Mouse (Mus musculus) hindbrain, embryonic 14.5 days (tissue): ENCODE measurements around the gene Cnpy1. TPM values are rescaled to one million over a fixed set of nuclear protein-coding genes. Genes with fewer than 3 reads are reported as not detected.

Experiments used
- ATAC-seq: fragments of 200-750 bp; cut with Nextera tagmentation; 2 replicates; pipeline ENCODE4 v1.8.0; 2017; ENCODE audit warnings: moderate number of reproducible peaks, mild to moderate bottlenecking, moderate TSS enrichment, moderate library complexity; ENCODE audit not compliant: low FRiP score
- DNase-seq: peaks from one replicate; pipeline ENCODE4 v3.0.0-alpha.2; 2015; ENCODE audit warnings: low spot score
- H3K27ac ChIP-seq: fragments of 300-500 bp; sonication (generic); 2 replicates; pipeline ENCODE4 v1.5.1; 2014; ENCODE audit warnings: mild to moderate bottlenecking, moderate library complexity
- H3K27me3 ChIP-seq: fragments of 300-500 bp; sonication (generic); 2 replicates; pipeline ENCODE4 v1.6.1; 2014; ENCODE audit warnings: mild to moderate bottlenecking, low read length, mixed read lengths; ENCODE audit not compliant: control insufficient read depth, insufficient read depth
- H3K36me3 ChIP-seq: fragments of 300-500 bp; sonication (generic); replicated peaks from 2 replicates; pipeline ENCODE4 v1.6.1; 2014; ENCODE audit not compliant: control insufficient read depth, insufficient read depth
- H3K4me1 ChIP-seq: fragments of 300-500 bp; sonication (generic); replicated peaks from 2 replicates; pipeline ENCODE4 v1.6.1; 2014; ENCODE audit warnings: antibody characterized with exemption, low read length, mixed read lengths; ENCODE audit not compliant: control insufficient read depth, insufficient read depth
- H3K4me2 ChIP-seq: fragments of 300-500 bp; sonication (generic); replicated peaks from 2 replicates; pipeline ENCODE4 v1.6.1; 2014; ENCODE audit warnings: mild to moderate bottlenecking, moderate library complexity
- H3K4me3 ChIP-seq: fragments of 300-500 bp; sonication (generic); replicated peaks from 2 replicates; pipeline ENCODE4 v1.5.1; 2014; ENCODE audit warnings: mild to moderate bottlenecking, low read length
- H3K9ac ChIP-seq: fragments of 300-500 bp; sonication (generic); 2 replicates; pipeline ENCODE4 v1.6.1; 2014
- H3K9me3 ChIP-seq: fragments of 300-500 bp; sonication (generic); 2 replicates; pipeline ENCODE4 v1.6.1; 2016; ENCODE audit warnings: low read length; ENCODE audit not compliant: control insufficient read depth
- WGBS: fragments of 180-500 bp; shearing (Covaris S2); extraction: QIAGEN DNeasy Blood & Tissue Kit; methylation state at CpG from one replicate; pipeline ENCODE4 v1.1.7; 2014; 5-methylcytosine and 5-hydroxymethylcytosine counted together
- polyA plus RNA-seq: library from polyadenylated mRNA; unstranded; fragments of >200 nt; fragmentation: Nextera tagmentation; extraction: Ambion mirVana; gene quantifications from 2 replicates; pipeline ENCODE4 v1.2.1, GENCODE M21; 2014

The Cnpy1 gene
- polyA plus RNA-seq, 1 experiment from 2014 or later, result 2.3 TPM

DNA sequence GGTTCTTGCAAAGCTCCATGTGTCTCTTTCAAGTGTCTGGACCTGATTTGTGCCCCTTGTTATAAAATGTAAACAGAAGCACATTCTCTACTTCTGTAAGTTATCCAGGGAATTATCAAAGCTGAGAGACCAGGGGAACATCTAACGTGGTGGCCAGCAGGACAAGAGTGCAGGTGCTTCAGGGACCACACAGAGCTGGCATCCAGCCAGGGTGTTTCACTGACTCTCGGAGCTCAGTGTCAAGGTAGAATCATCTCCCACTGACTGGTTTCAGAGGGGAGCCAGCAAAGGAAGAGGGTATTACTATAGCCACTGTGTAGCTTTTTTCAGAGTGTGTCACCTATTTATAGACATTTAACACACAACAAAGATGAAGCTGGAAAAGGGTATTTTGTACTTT lies 22.0 kb upstream of the Cnpy1 start:
- H3K9me3 ChIP-seq, result no peaks in the 10 kb centered on the region
- H3K27me3 ChIP-seq, result no peaks in the 10 kb centered on the region
- H3K9ac ChIP-seq, result no peak overlapping the region
- H3K4me3 ChIP-seq, result no peak overlapping the region
- DNase-seq, result no peak
- H3K4me2 ChIP-seq, result no peak overlapping the region
- H3K4me1 ChIP-seq, result no peaks in the 10 kb centered on the region
- ATAC-seq, result no peak
- WGBS, result 45% methylated on average over 2 of the region's 2 CpGs
- no peaks in the 10 kb centered on the region for H3K36me3 ChIP-seq
- H3K27ac ChIP-seq, result no peak overlapping the region

DNA sequence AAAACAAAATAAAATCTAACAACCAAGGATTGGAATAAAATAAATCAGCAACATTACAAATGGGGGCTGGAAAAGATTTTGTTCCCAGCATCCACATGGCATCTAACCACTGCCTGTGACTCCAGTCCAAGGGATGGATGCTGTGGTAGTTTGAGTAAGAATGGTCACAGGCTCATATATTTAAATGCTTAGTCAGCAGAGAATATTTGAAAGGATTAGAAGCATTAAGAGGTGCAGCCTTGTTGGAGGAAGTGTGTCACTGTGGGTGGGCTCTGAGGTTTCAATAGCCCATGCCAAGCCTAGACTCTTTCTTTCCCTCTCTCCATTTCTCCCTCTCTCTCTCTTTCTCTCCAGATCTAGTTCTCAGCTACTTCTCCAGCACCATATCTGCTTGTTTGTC lies 20.0 kb upstream of the Cnpy1 start:
- H3K4me2 ChIP-seq, result no peak overlapping the region
- no peaks in the 10 kb centered on the region for H3K9me3 ChIP-seq
- DNase-seq (no peak), ATAC-seq (no peak)
- H3K4me1 ChIP-seq, result no peaks in the 10 kb centered on the region
- H3K9ac ChIP-seq, result no peak overlapping the region
- H3K27ac ChIP-seq, result no peak overlapping the region
- no peaks in the 10 kb centered on the region for H3K27me3 ChIP-seq
- no peak overlapping the region for H3K4me3 ChIP-seq
- no peaks in the 10 kb centered on the region for H3K36me3 ChIP-seq

DNA sequence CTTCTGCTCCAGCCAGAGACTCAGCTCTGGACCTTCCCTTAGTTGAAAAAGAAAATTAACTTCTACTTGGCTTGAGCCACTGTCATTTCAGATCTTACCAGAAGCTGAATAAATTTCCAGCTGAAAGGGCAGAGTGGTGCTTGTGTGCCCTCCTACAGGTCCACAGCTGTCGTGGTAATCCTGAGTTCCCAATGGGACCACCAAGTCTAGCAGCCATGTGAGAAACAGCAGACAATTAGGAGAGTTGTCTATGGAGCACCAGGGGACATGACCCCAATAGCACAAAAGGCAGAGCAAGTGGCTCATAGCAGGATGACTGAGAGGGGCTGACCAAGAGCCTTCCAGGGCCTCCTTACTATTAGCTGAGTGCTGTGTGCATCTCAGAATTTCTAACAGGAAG lies 18.2 kb upstream of the Cnpy1 start:
- no peaks in the 10 kb centered on the region for H3K9me3 ChIP-seq
- 22% methylated on average over 1 of the region's 1 CpGs for WGBS

DNA sequence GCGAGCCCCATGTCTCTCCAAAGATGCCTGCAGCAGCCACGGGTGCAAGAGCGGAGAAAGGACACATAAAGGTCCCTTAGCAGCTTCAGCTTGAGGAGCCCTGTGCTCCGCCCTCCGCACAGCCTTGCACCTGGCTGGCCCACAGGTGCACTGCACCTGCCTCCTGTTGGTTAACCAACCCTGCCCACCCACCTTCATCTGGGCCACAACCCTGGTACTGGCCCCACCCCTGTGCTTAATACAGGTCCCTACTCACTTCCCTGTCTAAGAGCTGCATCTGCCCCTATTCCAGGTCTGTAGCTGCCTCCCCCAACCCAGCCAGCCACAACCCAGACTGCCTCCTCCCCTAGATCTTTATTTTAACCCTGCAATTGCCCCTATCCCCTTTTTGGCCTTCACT lies 16.5 kb upstream of the Cnpy1 start:
- DNase-seq (no peak), ATAC-seq (no peak)
- H3K4me3 ChIP-seq, result no peak overlapping the region

More for the DNA sequence above, 18.2 kb upstream of the Cnpy1 start:
- DNase-seq, result no peak
- Histone ChIP-seq H3K4me1 (no peaks in the 10 kb centered on the region), H3K27ac (no peak overlapping the region), H3K9ac (no peak overlapping the region), H3K4me2 (no peak overlapping the region), H3K4me3 (no peak overlapping the region), H3K36me3 (no peaks in the 10 kb centered on the region), H3K27me3 (no peaks in the 10 kb centered on the region)
- no peak for ATAC-seq

DNA sequence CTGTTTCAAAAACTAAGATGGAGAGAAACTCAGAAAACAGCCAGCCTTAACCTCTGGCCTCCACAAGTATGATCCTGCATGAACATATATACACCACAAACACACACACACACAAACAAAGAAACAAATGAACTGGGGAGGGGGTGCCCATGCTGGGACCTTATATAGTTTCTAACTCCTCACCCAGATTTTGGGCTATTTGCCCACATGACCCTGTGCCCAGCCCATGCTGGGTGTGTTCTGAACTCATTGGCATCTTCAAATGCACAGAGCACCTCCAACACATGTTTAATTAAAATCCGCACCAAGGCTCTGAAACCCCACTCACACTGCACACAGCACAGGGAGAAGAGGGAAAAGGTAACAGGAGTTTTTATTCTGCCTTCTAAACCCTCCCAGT lies 14.3 kb upstream of the Cnpy1 start:
- Histone ChIP-seq H3K4me1 (no peaks in the 10 kb centered on the region), H3K27me3 (no peaks in the 10 kb centered on the region), H3K9ac (no peak overlapping the region), H3K9me3 (no peaks in the 10 kb centered on the region), H3K4me3 (no peak overlapping the region), H3K36me3 (no peaks in the 10 kb centered on the region), H3K4me2 (no peak overlapping the region), H3K27ac (no peak overlapping the region)
- no peak for ATAC-seq
- DNase-seq, result no peak
- 90% methylated on average over 1 of the region's 1 CpGs for WGBS

More for the DNA sequence above, 16.5 kb upstream of the Cnpy1 start:
- Histone ChIP-seq H3K27ac (no peak overlapping the region), H3K36me3 (no peaks in the 10 kb centered on the region), H3K4me1 (no peaks in the 10 kb centered on the region), H3K9ac (no peak overlapping the region), H3K4me2 (no peak overlapping the region), H3K9me3 (no peaks in the 10 kb centered on the region), H3K27me3 (no peaks in the 10 kb centered on the region)
- 87% methylated on average over 5 of the region's 5 CpGs for WGBS

DNA sequence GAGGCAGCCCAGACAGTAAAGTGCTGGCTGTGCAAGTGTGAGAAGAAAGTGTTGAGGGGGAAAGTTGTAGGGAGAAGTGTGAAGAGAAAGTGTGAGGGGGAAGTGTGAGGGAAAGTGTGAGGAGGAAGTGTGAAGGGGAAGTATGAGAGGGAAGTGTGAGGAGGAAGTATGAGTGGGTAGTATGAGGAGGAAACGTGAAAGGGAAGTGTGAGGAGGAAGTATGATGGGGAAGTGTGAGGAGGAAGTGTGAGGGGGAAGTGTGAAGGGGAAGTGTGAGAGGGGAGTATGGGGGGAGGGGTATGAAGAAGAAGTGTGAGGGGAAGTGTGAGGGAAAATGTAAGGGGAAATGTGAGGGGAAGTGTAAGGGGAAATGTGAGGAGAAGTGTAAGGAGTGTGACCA lies 13.8 kb upstream of the Cnpy1 start:
- 53% methylated on average over 1 of the region's 1 CpGs for WGBS
- no peak for DNase-seq
- H3K27me3 ChIP-seq, result no peaks in the 10 kb centered on the region
- no peak for ATAC-seq
- no peaks in the 10 kb centered on the region for H3K4me1 ChIP-seq
- no peak overlapping the region for H3K27ac ChIP-seq
- H3K9ac ChIP-seq, result no peak overlapping the region
- H3K4me3 ChIP-seq, result no peak overlapping the region
- H3K36me3 ChIP-seq, result no peaks in the 10 kb centered on the region
- no peaks in the 10 kb centered on the region for H3K9me3 ChIP-seq
- no peak overlapping the region for H3K4me2 ChIP-seq

DNA sequence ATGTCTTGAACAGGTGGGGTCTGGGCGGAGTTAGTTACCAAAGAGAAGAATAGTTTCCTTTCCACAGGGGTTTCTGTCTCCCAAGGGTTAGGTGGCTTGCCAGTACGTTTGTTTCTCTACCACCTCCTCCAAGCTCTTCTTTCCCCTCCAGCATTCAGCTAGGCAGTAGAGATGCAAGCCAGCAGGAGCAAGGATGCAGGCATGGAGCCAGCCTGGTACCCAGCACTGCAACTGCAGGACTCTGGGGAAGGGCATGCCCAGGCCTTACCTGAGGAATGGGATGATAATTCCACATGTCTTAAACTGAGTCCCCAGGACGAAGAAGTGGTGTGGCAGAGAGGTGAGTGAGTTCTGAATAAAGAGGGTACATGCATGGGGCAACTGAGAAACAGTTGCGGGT lies 12.2 kb upstream of the Cnpy1 start:
- Histone ChIP-seq H3K4me2 (no peak overlapping the region), H3K27me3 (no peaks in the 10 kb centered on the region), H3K27ac (no peak overlapping the region), H3K4me1 (no peaks in the 10 kb centered on the region), H3K9me3 (no peaks in the 10 kb centered on the region), H3K9ac (no peak overlapping the region), H3K36me3 (no peaks in the 10 kb centered on the region), H3K4me3 (no peak overlapping the region)
- DNase-seq, result no peak
- 84% methylated on average over 4 of the region's 4 CpGs for WGBS
- ATAC-seq, result no peak

DNA sequence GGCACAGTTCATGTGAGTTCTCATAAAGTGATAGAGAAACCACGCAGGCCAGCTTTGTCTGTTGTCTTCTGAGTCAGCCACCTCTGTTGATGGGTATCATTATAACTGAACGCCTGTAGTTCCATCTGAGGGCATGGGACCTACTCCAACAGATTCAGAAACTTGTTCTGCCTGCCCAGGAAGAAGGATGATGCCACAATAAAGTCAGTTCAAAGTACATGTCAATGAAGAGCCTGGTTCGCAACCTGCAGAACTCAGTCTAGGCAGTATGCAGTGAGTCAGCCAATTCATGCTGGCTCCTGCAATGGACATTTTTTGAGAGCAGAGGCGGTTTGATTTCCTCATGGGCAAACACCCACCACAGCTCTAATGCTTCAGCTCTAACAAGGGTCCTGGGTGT lies 7.4 kb upstream of the Cnpy1 start:
- ATAC-seq (no peak), DNase-seq (no peak)
- peaks cover 7% of the 10 kb centered on the region for H3K4me1 ChIP-seq
- no peak overlapping the region for H3K4me3 ChIP-seq
- H3K36me3 ChIP-seq, result no peaks in the 10 kb centered on the region
- H3K27me3 ChIP-seq, result no peaks in the 10 kb centered on the region
- no peak overlapping the region for H3K9ac ChIP-seq
- no peak overlapping the region for H3K4me2 ChIP-seq
- no peaks in the 10 kb centered on the region for H3K9me3 ChIP-seq
- H3K27ac ChIP-seq, result no peak overlapping the region
- 97% methylated on average over 4 of the region's 4 CpGs for WGBS

DNA sequence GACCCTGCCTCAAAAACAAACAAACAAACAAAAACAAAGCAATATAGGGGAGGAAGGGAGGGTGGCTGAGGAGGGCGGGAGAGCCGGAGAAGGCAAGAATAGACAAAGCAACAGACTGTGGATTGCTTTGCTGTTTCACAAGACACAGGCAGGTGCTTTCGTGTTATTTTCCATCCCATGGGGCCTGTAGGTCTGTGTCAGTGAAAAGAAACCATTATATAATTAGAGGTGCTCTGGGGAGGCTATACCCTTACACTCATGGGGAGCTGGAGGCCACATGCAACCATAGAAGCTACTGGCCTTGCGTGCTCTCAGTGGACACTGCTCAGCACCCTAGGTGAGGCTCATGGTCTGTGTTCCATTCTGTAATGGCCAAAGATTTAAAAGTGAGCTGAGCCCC lies 6.7 kb upstream of the Cnpy1 start:
- H3K4me1 ChIP-seq, result peaks cover 7% of the 10 kb centered on the region
- H3K4me3 ChIP-seq, result no peak overlapping the region
- no peaks in the 10 kb centered on the region for H3K27me3 ChIP-seq
- no peak for ATAC-seq
- H3K9ac ChIP-seq, result no peak overlapping the region
- H3K4me2 ChIP-seq, result no peak overlapping the region
- WGBS, result 77% methylated on average over 4 of the region's 4 CpGs
- H3K27ac ChIP-seq, result no peak overlapping the region
- DNase-seq, result no peak
- H3K9me3 ChIP-seq, result no peaks in the 10 kb centered on the region
- H3K36me3 ChIP-seq, result no peaks in the 10 kb centered on the region

DNA sequence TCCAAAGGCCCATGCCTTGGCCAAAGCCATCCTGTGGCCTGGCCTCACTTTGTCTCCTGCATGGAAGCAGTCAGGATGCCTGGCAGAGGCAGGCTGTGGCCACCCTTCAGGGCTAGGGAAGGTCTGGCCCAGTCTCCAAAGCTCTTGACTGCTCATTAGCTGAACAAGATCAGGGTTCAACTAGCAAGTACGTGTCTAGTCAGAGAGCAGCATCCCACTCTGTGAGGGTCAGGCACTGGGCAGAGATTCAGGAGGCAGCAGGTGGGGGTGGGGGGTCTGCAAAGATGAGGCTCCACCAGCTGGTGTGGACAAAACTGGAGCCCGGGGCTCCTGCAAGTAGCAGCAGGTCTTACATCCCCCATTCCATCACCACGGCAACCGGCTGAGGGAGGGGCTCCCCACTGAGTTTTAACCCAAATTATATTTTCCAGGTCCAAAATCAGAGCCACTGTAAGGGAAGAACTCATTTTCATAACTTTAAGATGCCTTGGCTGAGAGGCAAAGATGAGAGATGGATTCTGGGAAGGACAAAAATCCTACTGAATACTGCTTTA lies 5.7 kb upstream of the Cnpy1 start:
- Histone ChIP-seq H3K9me3 (no peaks in the 10 kb centered on the region), H3K4me3 (no peak overlapping the region), H3K27ac (no peak overlapping the region), H3K4me1 (peaks cover 7% of the 10 kb centered on the region), H3K27me3 (no peaks in the 10 kb centered on the region), H3K36me3 (no peaks in the 10 kb centered on the region), H3K9ac (no peak overlapping the region), H3K4me2 (no peak overlapping the region)
- no peak for DNase-seq
- ATAC-seq, result peak; percentile 43; the same call in 1 of the 2 replicates
- 39% methylated on average over 4 of the region's 4 CpGs for WGBS
